Mouse (Mus musculus) lung, embryonic 14.5 days (tissue): ENCODE measurements around the gene Aamp. TPM values are rescaled to one million over a fixed set of nuclear protein-coding genes. Genes with fewer than 3 reads are reported as not detected.
A peak's percentile ranks its signal among the peaks of the same experiment; 100 is the strongest.

Source experiments
- ATAC-seq: fragments of 200-750 bp; cut with Nextera tagmentation; 2 replicates; pipeline ENCODE4 v1.8.0; 2017; ENCODE audit warnings: mild to moderate bottlenecking, moderate TSS enrichment, moderate library complexity; ENCODE audit not compliant: insufficient read depth
- DNase-seq: peaks from one replicate; pipeline ENCODE4 v3.0.0-alpha.2; 2015
- H3K27ac ChIP-seq: fragments of 300-500 bp; sonication (generic); 2 replicates; pipeline ENCODE4 v1.5.1; 2014; ENCODE audit warnings: low read depth, mild to moderate bottlenecking, moderate library complexity
- H3K27me3 ChIP-seq: fragments of 300-500 bp; sonication (generic); 2 replicates; pipeline ENCODE4 v1.6.1; 2014; ENCODE audit warnings: low read length, control low read depth; ENCODE audit not compliant: insufficient read depth
- H3K36me3 ChIP-seq: fragments of 300-500 bp; sonication (generic); 2 replicates; pipeline ENCODE4 v1.6.1; 2014; ENCODE audit warnings: control low read depth; ENCODE audit not compliant: insufficient read depth
- H3K4me1 ChIP-seq: fragments of 300-500 bp; sonication (generic); 2 replicates; pipeline ENCODE4 v1.6.1; 2014; ENCODE audit warnings: antibody characterized with exemption, control low read depth; ENCODE audit not compliant: insufficient read depth
- H3K4me2 ChIP-seq: fragments of 300-500 bp; sonication (generic); 2 replicates; pipeline ENCODE4 v1.6.1; 2014; ENCODE audit warnings: mild to moderate bottlenecking
- H3K4me3 ChIP-seq: fragments of 300-500 bp; sonication (generic); 2 replicates; pipeline ENCODE4 v1.5.1; 2014; ENCODE audit warnings: low read depth, low read length
- H3K9ac ChIP-seq: fragments of 300-500 bp; sonication (generic); 2 replicates; pipeline ENCODE4 v1.6.1; 2014
- H3K9me3 ChIP-seq: fragments of 300-500 bp; sonication (generic); 2 replicates; pipeline ENCODE4 v1.6.1; 2016; ENCODE audit warnings: low read depth, low read length, control low read depth
- CTCF ChIP-seq: IDR thresholded peaks from 2 replicates; pipeline ENCODE4 v1.5.1; 2016; ENCODE audit warnings: antibody characterized with exemption, low read depth
- WGBS: fragments of 180-500 bp; shearing (Covaris S2); extraction: QIAGEN DNeasy Blood & Tissue Kit; methylation state at CpG from one replicate; pipeline ENCODE4 v1.1.7; 2014; 5-methylcytosine and 5-hydroxymethylcytosine counted together
- polyA plus RNA-seq: library from polyadenylated mRNA; unstranded; fragments of >200 nt; fragmentation: Nextera tagmentation; extraction: Ambion mirVana; gene quantifications from 2 replicates; pipeline ENCODE4 v1.2.1, GENCODE M21; 2014

Aamp gene
- polyA plus RNA-seq, 1 experiment from 2014 or later: 233 TPM

- H3K9ac ChIP-seq: no peak overlapping the region
- H3K27me3 ChIP-seq: no peaks in the 10 kb centered on the region
- H3K27ac ChIP-seq: no peak overlapping the region
- H3K4me2 ChIP-seq: no peak overlapping the region
- no peak for DNase-seq
- 76% methylated on average over 6 of the region's 6 CpGs for WGBS
- ATAC-seq: no peak
- no peaks in the 10 kb centered on the region for H3K9me3 ChIP-seq
- no peaks in the 10 kb centered on the region; the same call in 1 of the 2 replicates for H3K36me3 ChIP-seq
- no peak overlapping the region for H3K4me3 ChIP-seq
- no peak for TF ChIP-seq CTCF
- H3K4me1 ChIP-seq: peaks cover 38% of the 10 kb centered on the region
Measured at GRCm38 (mm10) chr1:74300347-74301110, 16.0 kb upstream of the Aamp start.

GRCm38 (mm10) chr1:74298996-74299395 lies 14.5 kb upstream of the Aamp start:
- Histone ChIP-seq H3K27ac (no peak overlapping the region), H3K36me3 (peaks cover 5% of the 10 kb centered on the region), H3K4me1 (peaks cover 46% of the 10 kb centered on the region), H3K9ac (no peak overlapping the region), H3K4me2 (no peak overlapping the region), H3K4me3 (no peak overlapping the region), H3K27me3 (no peaks in the 10 kb centered on the region), H3K9me3 (no peaks in the 10 kb centered on the region)
- 60% methylated on average over 5 of the region's 5 CpGs for WGBS
- DNase-seq: no peak
- no peak for TF ChIP-seq CTCF
- ATAC-seq: no peak

- TF ChIP-seq CTCF: no peak
- WGBS: 84% methylated on average over 5 of the region's 5 CpGs
Measured at GRCm38 (mm10) chr1:74298157-74298750, 13.7 kb upstream of the Aamp start.

GRCm38 (mm10) chr1:74297269-74297668 lies 12.7 kb upstream of the Aamp start:
- Histone ChIP-seq H3K4me1 (peaks cover 44% of the 10 kb centered on the region), H3K4me2 (0 out of 2 replicates have a peak overlapping the region, but pooled peaks have one; percentile 8), H3K4me3 (no peak overlapping the region), H3K9ac (no peak overlapping the region; the same call in none of the 2 replicates), H3K27ac (peak overlapping the region; percentile 97), H3K36me3 (peaks cover 19% of the 10 kb centered on the region), H3K27me3 (no peaks in the 10 kb centered on the region), H3K9me3 (no peaks in the 10 kb centered on the region)
- TF ChIP-seq CTCF: no peak
- WGBS: 47% methylated on average over 3 of the region's 3 CpGs
- DNase-seq (no peak), ATAC-seq (no peak)

More at GRCm38 (mm10) chr1:74298157-74298750, 13.7 kb upstream of the Aamp start:
- Histone ChIP-seq H3K9me3 (no peaks in the 10 kb centered on the region), H3K27ac (peak overlapping the region; percentile 97; the same call in 1 of the 2 replicates), H3K4me3 (no peak overlapping the region), H3K4me1 (peaks cover 49% of the 10 kb centered on the region), H3K27me3 (no peaks in the 10 kb centered on the region), H3K4me2 (no peak overlapping the region), H3K9ac (no peak overlapping the region), H3K36me3 (peaks cover 10% of the 10 kb centered on the region)
- ATAC-seq: no peak
- DNase-seq: no peak

GRCm38 (mm10) chr1:74296477-74296876 lies 11.9 kb upstream of the Aamp start:
- H3K4me1 ChIP-seq: peaks cover 44% of the 10 kb centered on the region
- peak overlapping the region; percentile 48 for H3K9ac ChIP-seq
- WGBS: 32% methylated on average over 6 of the region's 6 CpGs
- H3K4me2 ChIP-seq: peak overlapping the region; percentile 58
- H3K27ac ChIP-seq: peak overlapping the region; percentile 97
- TF ChIP-seq CTCF: no peak
- DNase-seq: peak; percentile 44
- no peak overlapping the region; the same call in 1 of the 2 replicates for H3K4me3 ChIP-seq
- no peaks in the 10 kb centered on the region for H3K27me3 ChIP-seq
- no peaks in the 10 kb centered on the region for H3K9me3 ChIP-seq
- peaks cover 27% of the 10 kb centered on the region for H3K36me3 ChIP-seq
- no peak for ATAC-seq

GRCm38 (mm10) chr1:74295456-74296171 lies 11.1 kb upstream of the Aamp start:
- DNase-seq: peak; percentile 94
- H3K4me1 ChIP-seq: peaks cover 41% of the 10 kb centered on the region
- peak; percentile 91 for ATAC-seq
- H3K9me3 ChIP-seq: no peaks in the 10 kb centered on the region
- H3K27me3 ChIP-seq: no peaks in the 10 kb centered on the region
- H3K4me2 ChIP-seq: peak overlapping the region; percentile 58
- H3K36me3 ChIP-seq: peaks cover 35% of the 10 kb centered on the region
- peak overlapping the region; percentile 97 for H3K27ac ChIP-seq
- H3K4me3 ChIP-seq: peak overlapping the region; percentile 17
- no peak for TF ChIP-seq CTCF
- 4% methylated on average over 9 of the region's 9 CpGs for WGBS
- peak overlapping the region; percentile 48 for H3K9ac ChIP-seq
